Mouse (Mus musculus) small intestine, adult 2 months (tissue): ENCODE data around the gene Olfr1122. TPM values are rescaled to one million over a fixed set of nuclear protein-coding genes. Genes with fewer than 3 reads are reported as not detected.

Source experiments
- H3K27ac ChIP-seq: fragments of 200-500 bp; 2 replicates; pipeline ENCODE4 v1.5.1; 2012; ENCODE audit warnings: low read depth, low read length, control low read depth, inconsistent platforms; ENCODE audit not compliant: insufficient read depth
- H3K27me3 ChIP-seq: fragments of 200-500 bp; 2 replicates; pipeline ENCODE4 v1.6.1; 2012; ENCODE audit warnings: mild to moderate bottlenecking, moderate library complexity, low read length, inconsistent platforms; ENCODE audit not compliant: control insufficient read depth, insufficient read depth
- H3K36me3 ChIP-seq: fragments of 200-500 bp; 2 replicates; pipeline ENCODE4 v1.6.1; 2012; ENCODE audit warnings: mild to moderate bottlenecking, low read length, control low read depth, inconsistent platforms; ENCODE audit not compliant: control insufficient read depth, insufficient read depth
- H3K4me1 ChIP-seq: fragments of 200-500 bp; 2 replicates; pipeline ENCODE4 v1.6.1; 2012; ENCODE audit warnings: low read length, inconsistent platforms, mixed read lengths; ENCODE audit not compliant: control insufficient read depth, insufficient read depth, insufficient read length
- H3K4me3 ChIP-seq: fragments of 200-500 bp; 2 replicates; pipeline ENCODE4 v1.5.1; 2012; ENCODE audit warnings: low read depth, mild to moderate bottlenecking, control low read depth, inconsistent platforms, low read length, moderate library complexity
- CTCF ChIP-seq: fragments of 200-500 bp; IDR thresholded peaks from 2 replicates; pipeline ENCODE4 v1.5.1; 2012; ENCODE audit warnings: low read depth, mild to moderate bottlenecking, control low read depth, inconsistent platforms, low read length, moderate library complexity, mixed read lengths; ENCODE audit not compliant: insufficient replicate concordance, insufficient read length; ENCODE audit errors: extremely low read depth
- POLR2A ChIP-seq: fragments of 200-500 bp; IDR thresholded peaks from 2 replicates; pipeline ENCODE4 v1.6.1; 2012; ENCODE audit warnings: low read depth, mild to moderate bottlenecking, control low read depth, inconsistent platforms, low read length, moderate library complexity
- WGBS: fragments of 180-500 bp; shearing (Covaris S2); methylation state at CpG from one replicate; pipeline ENCODE4 v1.1.7; 2018; 5-methylcytosine and 5-hydroxymethylcytosine counted together
- polyA plus RNA-seq: library from polyadenylated mRNA; depleted of rRNA; stranded (reverse); fragments of >200 nt; gene quantifications from 2 replicates; pipeline ENCODE4 v1.2.3, GENCODE M21; 2012; rRNA removed

Gene Olfr1122
- polyA plus RNA-seq, 1 experiment: not detected

DNA sequence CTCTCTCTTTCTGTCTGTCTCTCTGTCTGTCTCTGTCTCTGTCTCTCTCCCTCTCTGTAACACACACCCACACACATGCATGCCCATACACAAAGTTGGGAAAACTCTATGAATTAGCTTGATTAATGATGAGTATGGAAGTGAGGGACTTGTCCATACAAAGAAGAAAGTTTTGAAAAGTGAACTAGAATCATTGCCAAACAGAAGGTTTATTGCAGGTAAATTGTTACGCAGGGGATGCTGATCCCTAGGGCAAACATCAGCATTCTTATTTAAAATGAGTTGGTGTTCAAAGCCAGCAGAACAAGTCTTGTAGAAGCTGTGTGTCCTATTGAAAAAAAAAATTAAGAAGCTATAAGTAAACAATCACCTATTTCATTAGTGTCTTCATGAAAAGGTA lies 30.7 kb downstream of the Olfr1122 start, which contains the start of gene Olfr1123:
Olfr1123 (plus strand) TSS at position 301 of the 400 bp plus-strand sequence.
- H3K27ac ChIP-seq: no peak within 1 kb of the TSS
- no peaks in the 10 kb centered on the region for H3K27me3 ChIP-seq
- no peaks in the 10 kb centered on the region for H3K4me1 ChIP-seq
- H3K36me3 ChIP-seq: no peaks in the 10 kb centered on the region
- 78% methylated on average over 1 of the region's 1 CpGs for WGBS
- no peak within 1 kb of the TSS for H3K4me3 ChIP-seq
- TF ChIP-seq CTCF (no peak), POLR2A (no peak)

DNA sequence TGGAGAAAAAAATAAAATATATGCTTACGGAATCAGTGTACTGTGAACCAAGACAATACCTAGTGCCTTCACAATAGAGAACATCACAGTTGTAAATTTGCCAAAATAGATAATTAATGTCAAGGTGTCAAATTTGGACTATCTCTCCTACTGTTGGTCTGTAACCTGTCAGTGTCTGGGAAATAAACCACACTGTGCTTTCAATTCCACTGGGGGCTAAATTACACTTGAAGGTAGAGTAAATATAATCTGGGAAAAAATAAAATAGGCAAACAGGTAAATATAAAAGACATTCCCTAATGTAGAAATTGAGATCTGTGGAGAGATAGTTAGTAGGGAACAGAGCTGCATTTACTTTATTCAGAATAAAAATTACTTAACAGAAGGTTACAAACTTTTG lies 44.3 kb downstream of the Olfr1122 start, which contains the start of gene Olfr1124:
Olfr1124 (plus strand) TSS at position 301 of the 400 bp plus-strand sequence.
- Histone ChIP-seq H3K4me1 (no peaks in the 10 kb centered on the region), H3K27me3 (no peaks in the 10 kb centered on the region), H3K36me3 (no peaks in the 10 kb centered on the region), H3K27ac (no peak within 1 kb of the TSS), H3K4me3 (no peak within 1 kb of the TSS)
- 91% methylated on average over 1 of the region's 1 CpGs for WGBS
- TF ChIP-seq POLR2A (no peak), CTCF (no peak)

DNA sequence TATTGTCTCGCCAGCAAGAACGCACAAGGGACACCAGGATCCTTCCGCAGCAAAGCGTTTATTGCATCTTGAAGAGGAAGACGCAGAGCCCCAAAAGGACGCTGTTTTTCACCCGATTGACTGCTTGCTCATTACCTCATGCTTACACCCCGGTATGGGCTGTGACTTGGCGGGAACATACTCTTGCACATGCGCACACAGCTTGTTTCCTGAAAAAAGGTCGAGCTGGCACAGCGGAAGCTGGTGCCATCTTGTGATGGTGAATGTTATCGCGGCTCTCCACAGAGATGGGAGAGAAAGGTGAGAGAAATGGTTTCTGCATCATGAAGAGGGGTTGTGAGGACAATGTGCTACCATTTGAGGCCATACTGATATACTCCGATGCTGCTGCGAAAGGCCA lies 52.1 kb downstream of the Olfr1122 start:
- H3K27me3 ChIP-seq: no peaks in the 10 kb centered on the region
- TF ChIP-seq POLR2A (no peak), CTCF (no peak)
- no peak overlapping the region for H3K4me3 ChIP-seq
- no peak overlapping the region for H3K27ac ChIP-seq
- H3K36me3 ChIP-seq: no peaks in the 10 kb centered on the region
- no peaks in the 10 kb centered on the region for H3K4me1 ChIP-seq
- 87% methylated on average over 16 of the region's 16 CpGs for WGBS

Other genes with a start within 250 kb of the Olfr1122 start
- not detected in 2 replicates for gene Olfr1110, start 245.5 kb upstream of the Olfr1122 start, polyA plus RNA-seq
- gene Olfr1111, start 233.2 kb upstream of the Olfr1122 start, polyA plus RNA-seq: not detected in 2 replicates
- not detected in 2 replicates for gene Olfr1112, start 198.1 kb upstream of the Olfr1122 start, polyA plus RNA-seq
- not detected in 2 replicates for gene Olfr1113, start 176.9 kb upstream of the Olfr1122 start, polyA plus RNA-seq
- not detected in 2 replicates for gene Olfr1115, start 137.8 kb upstream of the Olfr1122 start, polyA plus RNA-seq
- not detected in 2 replicates for gene Olfr1116, start 118.3 kb upstream of the Olfr1122 start, polyA plus RNA-seq
- gene Olfr1118, start 78.3 kb upstream of the Olfr1122 start, polyA plus RNA-seq: not detected in 2 replicates
- not detected in 2 replicates for gene Olfr1120, start 31.0 kb upstream of the Olfr1122 start, polyA plus RNA-seq
- gene Olfr1121, start 16.0 kb upstream of the Olfr1122 start, polyA plus RNA-seq: not detected in 2 replicates
- not detected in 2 replicates for gene Olfr1123, start 30.8 kb downstream of the Olfr1122 start, polyA plus RNA-seq
- not detected in 2 replicates for gene Olfr1124, start 44.4 kb downstream of the Olfr1122 start, polyA plus RNA-seq
- not detected in 2 replicates for gene Olfr1126, start 68.1 kb downstream of the Olfr1122 start, polyA plus RNA-seq
- gene Pramel7, start 111.2 kb downstream of the Olfr1122 start, polyA plus RNA-seq: not detected in 2 replicates
- not detected in 2 replicates for gene Pramel6, start 120.7 kb downstream of the Olfr1122 start, polyA plus RNA-seq
- gene Olfr153, start 145.9 kb downstream of the Olfr1122 start, polyA plus RNA-seq: not detected in 2 replicates
- gene Olfr1128, start 159.7 kb downstream of the Olfr1122 start, polyA plus RNA-seq: not detected in 2 replicates
- gene Olfr1129, start 188.1 kb downstream of the Olfr1122 start, polyA plus RNA-seq: not detected in 2 replicates
- gene Olfr1130, start 220.4 kb downstream of the Olfr1122 start, polyA plus RNA-seq: not detected in 2 replicates
- not detected in 2 replicates for gene Olfr1131, start 241.3 kb downstream of the Olfr1122 start, polyA plus RNA-seq